Mouse (Mus musculus) kidney, adult 2 months (tissue): ENCODE data around the gene Pld5. TPM values are rescaled to one million over a fixed set of nuclear protein-coding genes. Genes with fewer than 3 reads are reported as not detected.
"Not testable (repeated sequence)": the region's sequence is repeated elsewhere in the genome, so short reads cannot be mapped to it uniquely, and the experiment has no call there.

Experiments
- DNase-seq: peaks from one replicate; pipeline ENCODE4 v3.0.0; 2021
- H3K27ac ChIP-seq: fragments of 200-500 bp; 2 replicates; pipeline ENCODE4 v1.5.1; 2012; ENCODE audit warnings: low read depth, low read length, control low read depth, inconsistent platforms; ENCODE audit not compliant: insufficient read depth
- H3K27me3 ChIP-seq: fragments of 200-500 bp; replicated peaks from 2 replicates; pipeline ENCODE4 v1.6.1; 2012; ENCODE audit warnings: mild to moderate bottlenecking, moderate library complexity, low read length, inconsistent platforms; ENCODE audit not compliant: control insufficient read depth, insufficient read depth
- H3K36me3 ChIP-seq: fragments of 200-500 bp; 2 replicates; pipeline ENCODE4 v1.6.1; 2012; ENCODE audit warnings: mild to moderate bottlenecking, moderate library complexity, low read length, inconsistent platforms; ENCODE audit not compliant: control insufficient read depth, insufficient read depth
- H3K4me1 ChIP-seq: fragments of 200-500 bp; 2 replicates; pipeline ENCODE4 v1.6.1; 2011; ENCODE audit warnings: low read length; ENCODE audit not compliant: control insufficient read depth, insufficient read depth
- H3K4me3 ChIP-seq: fragments of 200-500 bp; 2 replicates; pipeline ENCODE4 v1.5.1; 2011; ENCODE audit warnings: mild to moderate bottlenecking, low read depth, low read length, control low read depth; ENCODE audit not compliant: insufficient read depth
- CTCF ChIP-seq: fragments of 200-500 bp; conservative IDR thresholded peaks from 2 replicates; pipeline ENCODE4 v1.5.1; 2011; ENCODE audit warnings: low read depth, mild to moderate bottlenecking, control low read depth, low read length, moderate library complexity, mixed read lengths; ENCODE audit not compliant: insufficient read depth, insufficient read length
- POLR2A ChIP-seq: fragments of 200-500 bp; IDR thresholded peaks from one replicate; pipeline ENCODE4 v1.6.1; 2011; ENCODE audit warnings: low read depth, low read length, control low read depth
- WGBS: fragments of 180-500 bp; shearing (Covaris S2); methylation state at CpG from one replicate; pipeline ENCODE4 v1.1.7; 2018; 5-methylcytosine and 5-hydroxymethylcytosine counted together
- polyA plus RNA-seq: library from polyadenylated mRNA; depleted of rRNA; stranded (reverse); fragments of >200 nt; gene quantifications from 2 replicates; pipeline ENCODE4 v1.2.3, GENCODE M21; 2012

The Pld5 gene
- polyA plus RNA-seq, 1 experiment = not detected

GRCm38 (mm10) chr1:176000599-176000998 is 274.5 kb downstream of the Pld5 start:
- TF ChIP-seq POLR2A (no peak), CTCF (no peak)
- no peak for DNase-seq
- WGBS = 78% methylated on average over 5 of the region's 5 CpGs

GRCm38 (mm10) chr1:175997076-175997651 is 277.9 kb downstream of the Pld5 start:
- H3K27ac ChIP-seq = no peak overlapping the region
- no peaks in the 10 kb centered on the region for H3K27me3 ChIP-seq
- H3K36me3 ChIP-seq = no peaks in the 10 kb centered on the region
- no peaks in the 10 kb centered on the region for H3K4me1 ChIP-seq
- no peak for DNase-seq
- no peak overlapping the region for H3K4me3 ChIP-seq
- WGBS = 69% methylated on average over 7 of the region's 7 CpGs
- TF ChIP-seq CTCF (no peak), POLR2A (no peak)

More at GRCm38 (mm10) chr1:176000599-176000998, 274.5 kb downstream of the Pld5 start:
- Histone ChIP-seq H3K27me3 (no peaks in the 10 kb centered on the region), H3K4me1 (no peaks in the 10 kb centered on the region), H3K36me3 (no peaks in the 10 kb centered on the region), H3K4me3 (no peak overlapping the region), H3K27ac (no peak overlapping the region)

GRCm38 (mm10) chr1:175988912-175989311 is 286.2 kb downstream of the Pld5 start:
- 53% methylated on average over 4 of the region's 4 CpGs for WGBS
- Histone ChIP-seq H3K36me3 (no peaks in the 10 kb centered on the region), H3K27me3 (no peaks in the 10 kb centered on the region), H3K4me3 (no peak overlapping the region), H3K27ac (no peak overlapping the region), H3K4me1 (no peaks in the 10 kb centered on the region)
- TF ChIP-seq POLR2A (no peak), CTCF (no peak)
- no peak for DNase-seq

- no peak for TF ChIP-seq POLR2A
- H3K27me3 ChIP-seq = no peaks in the 10 kb centered on the region
- H3K27ac ChIP-seq = no peak overlapping the region
- no peak for DNase-seq
- H3K4me3 ChIP-seq = no peak overlapping the region
- no peaks in the 10 kb centered on the region for H3K36me3 ChIP-seq
- 85% methylated on average over 5 of the region's 5 CpGs for WGBS
- no peaks in the 10 kb centered on the region for H3K4me1 ChIP-seq
These were observed 286.7 kb downstream of the Pld5 start for GRCm38 (mm10) chr1:175988448-175988847.

GRCm38 (mm10) chr1:175979014-175979413 is 296.1 kb downstream of the Pld5 start, which contains the start of gene Rbm8a2:
Gene Rbm8a2 (minus strand): TSS chr1:175979114.
- H3K27me3 ChIP-seq, H3K4me3 ChIP-seq, DNase-seq, H3K36me3 ChIP-seq, H3K27ac ChIP-seq, H3K4me1 ChIP-seq: not testable (repeated sequence)
- 94% methylated on average over 7 of the region's 7 CpGs for WGBS

GRCm38 (mm10) chr1:175970710-175971109 is 304.4 kb downstream of the Pld5 start:
- WGBS = 84% methylated on average over 5 of the region's 5 CpGs
- no peaks in the 10 kb centered on the region for H3K4me1 ChIP-seq
- no peak overlapping the region for H3K27ac ChIP-seq
- TF ChIP-seq POLR2A (no peak), CTCF (no peak)
- no peaks in the 10 kb centered on the region for H3K27me3 ChIP-seq
- DNase-seq = no peak
- H3K4me3 ChIP-seq = no peak overlapping the region
- H3K36me3 ChIP-seq = no peaks in the 10 kb centered on the region

- 92% methylated on average over 5 of the region's 5 CpGs for WGBS
- no peaks in the 10 kb centered on the region for H3K4me1 ChIP-seq
- no peaks in the 10 kb centered on the region for H3K27me3 ChIP-seq
These were observed 307.9 kb downstream of the Pld5 start for GRCm38 (mm10) chr1:175967004-175967745.

More at GRCm38 (mm10) chr1:175967004-175967745, 307.9 kb downstream of the Pld5 start:
- TF ChIP-seq POLR2A = no peak
- TF ChIP-seq CTCF = no peak
- H3K36me3 ChIP-seq = no peaks in the 10 kb centered on the region
- DNase-seq = no peak
- H3K4me3 ChIP-seq = no peak overlapping the region
- no peak overlapping the region for H3K27ac ChIP-seq
